Mouse (Mus musculus) limb, embryonic 15.5 days (tissue): ENCODE results near the gene Rpl27. TPM values are rescaled to one million over a fixed set of nuclear protein-coding genes. Genes with fewer than 3 reads are reported as not detected.
"Not testable (repeated sequence)": the region's sequence is repeated elsewhere in the genome, so short reads cannot be mapped to it uniquely, and the experiment has no call there.

Experiments used
- ATAC-seq: fragments of 200-750 bp; cut with Nextera tagmentation; 2 replicates; pipeline ENCODE4 v1.8.0; 2017; ENCODE audit warnings: low read depth, moderate TSS enrichment; ENCODE audit not compliant: insufficient number of reproducible peaks, low FRiP score, low TSS enrichment
- H3K27ac ChIP-seq: fragments of 300-500 bp; sonication (generic); 2 replicates; pipeline ENCODE4 v1.5.1; 2015; ENCODE audit warnings: moderate library complexity, mild to moderate bottlenecking, inconsistent platforms
- H3K27me3 ChIP-seq: fragments of 300-500 bp; sonication (generic); 2 replicates; pipeline ENCODE4 v1.6.1; 2015; ENCODE audit warnings: inconsistent platforms
- H3K36me3 ChIP-seq: fragments of 300-500 bp; sonication (generic); 2 replicates; pipeline ENCODE4 v1.6.1; 2015; ENCODE audit warnings: inconsistent platforms
- H3K4me1 ChIP-seq: fragments of 300-500 bp; sonication (generic); 2 replicates; pipeline ENCODE4 v1.6.1; 2015; ENCODE audit warnings: inconsistent platforms
- H3K4me2 ChIP-seq: fragments of 300-500 bp; sonication (generic); 2 replicates; pipeline ENCODE4 v1.6.1; 2015; ENCODE audit warnings: mild to moderate bottlenecking, inconsistent platforms
- H3K4me3 ChIP-seq: fragments of 300-500 bp; sonication (generic); 2 replicates; pipeline ENCODE4 v1.5.1; 2015; ENCODE audit warnings: mild to moderate bottlenecking, inconsistent platforms
- H3K9ac ChIP-seq: fragments of 300-500 bp; sonication (generic); 2 replicates; pipeline ENCODE4 v1.6.1; 2015; ENCODE audit warnings: inconsistent platforms
- H3K9me3 ChIP-seq: fragments of 300-500 bp; sonication (generic); 2 replicates; pipeline ENCODE4 v1.6.1; 2016; ENCODE audit warnings: inconsistent platforms
- WGBS: fragments of 180-500 bp; shearing (Covaris S2); methylation state at CpG from one replicate; pipeline ENCODE4 v1.1.7; 2015; 5-methylcytosine and 5-hydroxymethylcytosine counted together
- polyA plus RNA-seq: library from polyadenylated mRNA; unstranded; fragments of >200 nt; fragmentation: Nextera tagmentation; extraction: Ambion mirVana; gene quantifications from 2 replicates; pipeline ENCODE4 v1.2.1, GENCODE M21; 2015

Gene Rpl27
- polyA plus RNA-seq, 1 experiment from 2014 or later, result 315 TPM

DNA sequence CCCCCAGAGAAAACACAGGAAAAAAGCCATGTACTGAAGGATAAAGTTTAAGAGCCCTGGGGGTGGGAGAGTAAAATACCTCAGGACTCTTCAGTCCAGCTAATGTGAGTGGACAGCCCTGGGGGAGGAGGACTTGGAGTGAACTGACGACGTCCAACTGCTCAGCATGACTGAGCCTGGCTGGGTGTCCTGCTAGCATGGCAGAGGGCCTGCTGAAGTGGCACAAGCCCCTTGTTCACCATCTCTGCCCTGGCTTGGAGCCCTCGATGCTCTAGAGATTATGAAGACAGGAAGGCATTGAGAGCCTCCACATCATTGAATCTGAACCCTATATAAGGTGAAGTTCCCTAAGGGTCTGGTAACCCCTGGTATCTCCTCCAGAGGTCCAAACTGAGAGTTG lies 29.8 kb downstream of the Rpl27 start:
- no peak overlapping the region; the same call in 1 of the 2 replicates for H3K27ac ChIP-seq
- no peaks in the 10 kb centered on the region for H3K36me3 ChIP-seq
- no peaks in the 10 kb centered on the region for H3K9me3 ChIP-seq
- H3K9ac ChIP-seq, result no peak overlapping the region
- WGBS, result 51% methylated on average over 3 of the region's 3 CpGs
- no peak overlapping the region for H3K4me3 ChIP-seq
- peaks cover 16% of the 10 kb centered on the region for H3K4me1 ChIP-seq
- no peak overlapping the region for H3K4me2 ChIP-seq
- no peak for ATAC-seq
- no peaks in the 10 kb centered on the region for H3K27me3 ChIP-seq

GRCm38 (mm10) chr11:101472336-101472735 lies 30.2 kb downstream of the Rpl27 start:
- Histone ChIP-seq H3K27me3 (no peaks in the 10 kb centered on the region), H3K9me3 (no peaks in the 10 kb centered on the region)

DNA sequence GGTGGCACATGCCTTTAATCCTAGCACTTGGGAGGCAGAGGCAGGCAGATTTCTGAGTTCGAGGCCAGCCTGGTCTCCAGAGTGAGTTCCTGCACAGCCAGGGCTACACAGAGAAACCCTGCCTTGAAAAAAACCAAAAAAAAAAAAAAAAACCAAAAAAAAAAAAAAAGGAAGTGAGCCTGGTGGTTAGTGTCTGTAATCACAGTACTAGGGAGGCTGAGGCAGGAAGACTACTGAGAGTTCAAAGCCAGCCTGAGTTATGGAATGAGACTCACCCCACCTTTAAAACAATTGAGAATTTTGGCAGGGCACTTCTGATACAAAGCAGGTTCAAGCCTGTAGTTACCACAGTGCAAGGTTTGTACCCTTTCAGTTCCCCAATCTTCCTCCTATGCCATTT lies 31.6 kb downstream of the Rpl27 start:
- H3K9me3 ChIP-seq, ATAC-seq, H3K27me3 ChIP-seq, H3K4me2 ChIP-seq, H3K27ac ChIP-seq, H3K4me3 ChIP-seq, H3K9ac ChIP-seq, H3K36me3 ChIP-seq, H3K4me1 ChIP-seq: not testable (repeated sequence)
- 71% methylated on average over 1 of the region's 1 CpGs for WGBS

More at GRCm38 (mm10) chr11:101472336-101472735, 30.2 kb downstream of the Rpl27 start:
- H3K4me1 ChIP-seq, result peaks cover 13% of the 10 kb centered on the region
- H3K4me3 ChIP-seq, result no peak overlapping the region
- H3K27ac ChIP-seq, result no peak overlapping the region
- no peak for ATAC-seq
- 44% methylated on average over 7 of the region's 7 CpGs for WGBS
- no peak overlapping the region for H3K4me2 ChIP-seq
- no peak overlapping the region for H3K9ac ChIP-seq
- no peaks in the 10 kb centered on the region for H3K36me3 ChIP-seq

GRCm38 (mm10) chr11:101474298-101474697 lies 32.2 kb downstream of the Rpl27 start:
- H3K4me1 ChIP-seq, result peaks cover 6% of the 10 kb centered on the region; the same call in 1 of the 2 replicates
- H3K9me3 ChIP-seq, result no peaks in the 10 kb centered on the region
- no peaks in the 10 kb centered on the region for H3K36me3 ChIP-seq
- H3K9ac ChIP-seq, result no peak overlapping the region
- ATAC-seq, result no peak
- 76% methylated on average over 5 of the region's 5 CpGs for WGBS
- no peak overlapping the region for H3K4me2 ChIP-seq
- H3K27me3 ChIP-seq, result peaks cover 7% of the 10 kb centered on the region; the same call in 1 of the 2 replicates
- H3K4me3 ChIP-seq, result no peak overlapping the region
- H3K27ac ChIP-seq, result no peak overlapping the region

- WGBS, result 85% methylated on average over 4 of the region's 4 CpGs
- H3K27ac ChIP-seq, H3K4me1 ChIP-seq, H3K4me3 ChIP-seq, H3K36me3 ChIP-seq, ATAC-seq, H3K27me3 ChIP-seq, H3K9me3 ChIP-seq, H3K9ac ChIP-seq, H3K4me2 ChIP-seq: not testable (repeated sequence)
Measured at GRCm38 (mm10) chr11:101476361-101476760, 34.3 kb downstream of the Rpl27 start.

GRCm38 (mm10) chr11:101477194-101477551 lies 35.1 kb downstream of the Rpl27 start:
- Histone ChIP-seq H3K4me3 (no peak overlapping the region), H3K9me3 (no peaks in the 10 kb centered on the region), H3K27me3 (peaks cover 8% of the 10 kb centered on the region; the same call in 1 of the 2 replicates), H3K27ac (no peak overlapping the region), H3K4me2 (no peak overlapping the region), H3K9ac (no peak overlapping the region), H3K4me1 (peaks cover 6% of the 10 kb centered on the region; the same call in 1 of the 2 replicates), H3K36me3 (no peaks in the 10 kb centered on the region)
- 41% methylated on average over 4 of the region's 4 CpGs for WGBS
- no peak for ATAC-seq

- no peaks in the 10 kb centered on the region for H3K9me3 ChIP-seq
- no peak for ATAC-seq
- H3K9ac ChIP-seq, result no peak overlapping the region
- peaks cover 6% of the 10 kb centered on the region; the same call in 1 of the 2 replicates for H3K4me1 ChIP-seq
- H3K4me3 ChIP-seq, result no peak overlapping the region
- H3K36me3 ChIP-seq, result no peaks in the 10 kb centered on the region
- H3K27ac ChIP-seq, result no peak overlapping the region
- no peak overlapping the region for H3K4me2 ChIP-seq
- 65% methylated on average over 10 of the region's 10 CpGs for WGBS
- peaks cover 8% of the 10 kb centered on the region; the same call in 1 of the 2 replicates for H3K27me3 ChIP-seq
Measured at GRCm38 (mm10) chr11:101477552-101478211, 35.6 kb downstream of the Rpl27 start.

DNA sequence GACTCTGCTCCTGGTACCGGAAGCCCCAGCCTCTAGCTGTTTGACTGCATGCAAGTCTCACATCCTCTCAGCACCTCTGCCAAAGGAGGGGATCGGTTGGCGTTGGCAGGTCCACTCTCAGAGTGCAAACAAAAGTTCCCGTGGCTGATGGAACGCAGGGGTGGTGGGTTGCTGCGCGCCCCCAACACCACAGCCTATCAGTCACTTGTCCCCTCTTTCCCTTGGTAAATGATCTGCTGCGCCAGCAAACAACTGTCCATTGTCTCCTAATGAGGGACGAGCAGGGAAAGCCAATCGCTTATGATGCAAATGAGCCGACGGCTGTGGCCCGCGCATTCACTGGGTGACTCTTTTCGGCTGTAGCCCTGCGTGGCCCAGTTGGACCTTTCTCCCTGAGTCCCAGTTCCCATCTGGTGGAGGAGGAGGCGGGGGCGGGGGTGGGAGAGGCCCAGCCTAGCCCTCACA lies 37.1 kb downstream of the Rpl27 start:
- no peaks in the 10 kb centered on the region for H3K9me3 ChIP-seq
- H3K27me3 ChIP-seq, result peaks cover 8% of the 10 kb centered on the region; the same call in 1 of the 2 replicates
- no peak overlapping the region for H3K9ac ChIP-seq
- 12% methylated on average over 18 of the region's 18 CpGs for WGBS
- no peak overlapping the region for H3K4me2 ChIP-seq
- no peak overlapping the region for H3K4me3 ChIP-seq
- H3K4me1 ChIP-seq, result peaks cover 6% of the 10 kb centered on the region; the same call in 1 of the 2 replicates
- no peak for ATAC-seq
- no peak overlapping the region for H3K27ac ChIP-seq
- no peaks in the 10 kb centered on the region for H3K36me3 ChIP-seq

GRCm38 (mm10) chr11:101480912-101481311 lies 38.8 kb downstream of the Rpl27 start:
- no peak for ATAC-seq
- no peaks in the 10 kb centered on the region for H3K9me3 ChIP-seq
- no peak overlapping the region for H3K4me2 ChIP-seq
- no peak overlapping the region for H3K4me3 ChIP-seq
- 24% methylated on average over 6 of the region's 6 CpGs for WGBS
- H3K27ac ChIP-seq, result no peak overlapping the region
- no peak overlapping the region for H3K9ac ChIP-seq
- H3K4me1 ChIP-seq, result peaks cover 6% of the 10 kb centered on the region; the same call in 1 of the 2 replicates
- peaks cover 8% of the 10 kb centered on the region; the same call in 1 of the 2 replicates for H3K27me3 ChIP-seq
- H3K36me3 ChIP-seq, result no peaks in the 10 kb centered on the region

DNA sequence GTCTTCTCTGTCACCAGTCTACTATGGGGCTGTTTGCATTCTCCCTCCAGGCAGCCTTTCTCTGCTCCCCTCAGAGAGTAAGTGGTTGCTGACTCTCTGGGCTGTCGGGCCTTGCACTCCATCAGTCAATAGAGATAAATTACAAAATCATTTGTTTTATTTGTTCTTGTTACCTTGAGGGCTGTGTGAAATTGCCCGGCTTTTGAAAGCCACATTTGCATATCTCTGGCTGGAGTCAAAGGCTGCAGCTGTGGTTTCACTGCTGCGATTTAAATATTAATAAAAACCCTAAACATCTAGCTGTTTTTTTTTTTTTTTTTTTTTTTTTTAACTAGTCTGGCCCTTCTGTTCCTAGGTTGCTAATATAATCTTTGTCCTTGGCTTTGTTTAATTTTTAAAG lies 41.7 kb downstream of the Rpl27 start:
- Histone ChIP-seq H3K4me3 (no peak overlapping the region), H3K36me3 (peaks cover 7% of the 10 kb centered on the region; the same call in 1 of the 2 replicates), H3K4me1 (peaks cover 6% of the 10 kb centered on the region; the same call in 1 of the 2 replicates), H3K4me2 (no peak overlapping the region), H3K9ac (no peak overlapping the region), H3K27ac (no peak overlapping the region), H3K27me3 (peaks cover 5% of the 10 kb centered on the region; the same call in 1 of the 2 replicates), H3K9me3 (no peaks in the 10 kb centered on the region)
- no peak for ATAC-seq
- 43% methylated on average over 3 of the region's 3 CpGs for WGBS

DNA sequence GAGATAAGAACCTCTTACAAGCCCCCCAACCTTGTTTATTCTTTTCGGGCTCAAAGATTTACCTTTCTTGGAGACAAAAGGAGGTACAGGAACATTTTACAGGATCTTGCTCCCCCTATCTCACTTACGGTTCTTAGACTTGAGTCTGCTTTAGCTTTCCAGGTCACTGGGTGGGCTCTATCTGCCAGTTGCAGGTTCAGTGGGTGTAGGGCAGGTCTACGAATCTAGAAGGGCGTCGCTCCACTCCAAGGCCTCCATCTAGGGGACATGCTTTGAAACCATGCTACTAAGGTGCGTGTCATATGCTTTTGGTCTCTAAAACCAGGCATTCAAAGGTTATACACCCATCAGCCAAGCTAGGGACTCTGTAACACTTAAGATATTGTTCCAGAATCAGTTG lies 42.1 kb downstream of the Rpl27 start:
- no peak overlapping the region for H3K4me3 ChIP-seq
- WGBS, result 84% methylated on average over 6 of the region's 6 CpGs
- 0 out of 2 replicates have a peak, but pooled peaks cover under 1% of the 10 kb centered on the region for H3K27me3 ChIP-seq
- H3K27ac ChIP-seq, result no peak overlapping the region
- H3K4me1 ChIP-seq, result 0 out of 2 replicates have a peak, but pooled peaks cover 2% of the 10 kb centered on the region
- H3K36me3 ChIP-seq, result peaks cover 7% of the 10 kb centered on the region; the same call in 1 of the 2 replicates
- no peak for ATAC-seq
- no peak overlapping the region for H3K9ac ChIP-seq
- H3K9me3 ChIP-seq, result no peaks in the 10 kb centered on the region
- H3K4me2 ChIP-seq, result no peak overlapping the region

DNA sequence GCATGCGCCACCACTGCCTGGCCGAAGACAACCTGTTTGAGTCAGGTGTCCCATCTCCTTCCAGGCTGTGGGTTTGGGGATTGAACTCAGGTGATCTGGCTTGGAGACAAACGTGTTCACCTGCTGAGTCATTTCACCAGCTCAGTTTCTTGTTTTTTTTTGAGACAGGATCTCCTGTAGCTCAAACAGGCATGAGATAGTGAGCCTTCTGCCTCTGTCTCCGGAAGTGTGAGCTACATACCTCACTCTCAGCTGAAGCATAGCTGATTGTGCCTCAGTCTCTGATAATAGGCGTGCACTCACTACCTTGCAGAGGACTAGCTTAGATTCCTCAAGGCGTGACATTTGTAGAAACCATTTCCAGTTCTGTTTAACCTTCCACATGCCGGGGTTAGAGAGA lies 42.7 kb downstream of the Rpl27 start:
- no peak overlapping the region for H3K4me2 ChIP-seq
- H3K27ac ChIP-seq, result no peak overlapping the region
- H3K4me3 ChIP-seq, result no peak overlapping the region
- peaks cover 7% of the 10 kb centered on the region; the same call in 1 of the 2 replicates for H3K36me3 ChIP-seq
- WGBS, result 85% methylated on average over 7 of the region's 7 CpGs
- no peaks in the 10 kb centered on the region for H3K9me3 ChIP-seq
- no peak for ATAC-seq
- H3K9ac ChIP-seq, result no peak overlapping the region
- no peaks in the 10 kb centered on the region for H3K27me3 ChIP-seq
- no peaks in the 10 kb centered on the region for H3K4me1 ChIP-seq
